Mouse (Mus musculus) lung, postnatal 0 days (tissue): ENCODE measurements around the gene Trnau1ap.

Experiments used
- CTCF ChIP-seq: IDR thresholded peaks from 2 replicates; pipeline ENCODE4 v1.5.1; 2016; ENCODE audit warnings: antibody characterized with exemption, mild to moderate bottlenecking
- EP300 ChIP-seq: IDR thresholded peaks from 2 replicates; pipeline ENCODE4 v1.6.1; 2016; ENCODE audit warnings: antibody characterized with exemption, mild to moderate bottlenecking, control low read depth

- no peak for TF ChIP-seq CTCF
- no peak for TF ChIP-seq EP300
Measured at GRCm38 (mm10) chr4:132350854-132351253, 21.5 kb upstream of the Trnau1ap start.
